Mouse (Mus musculus) left cerebral cortex, adult 2 months (tissue): ENCODE measurements at regions not wholly inside any gene's neighbourhood (a gene's known extent, or its start where the extent isn't known, plus 50 kb on each side); places are given as distances from the start of the nearest gene placed in this dataset.

Experiments
- DNase-seq, 2 experiments: peaks; one replicate each; pipeline ENCODE4 v3.0.0; 2021 to 2022; ENCODE audit warnings: low spot score in 2 of 2, mixed read lengths in 1 of 2; ENCODE audit errors: extremely low spot score in 1 of 2
- H3K27ac ChIP-seq: fragments of 200-600 bp; 2 replicates; pipeline ENCODE4 v1.8.1; 2022
- H3K4me3 ChIP-seq: fragments of 200-600 bp; 2 replicates; pipeline ENCODE4 v1.8.1; 2022
- CTCF ChIP-seq: fragments of 200-600 bp; IDR thresholded peaks from 2 replicates; pipeline ENCODE4 v1.8.1; 2022; ENCODE audit warnings: antibody characterized with exemption, mild to moderate bottlenecking, moderate library complexity
- intact Hi-C: fragments of 180-260 bp; cut with DNase I; formaldehyde crosslinking; loops from one replicate; pipeline ENCODE4 v1.15.1; 2025

DNA sequence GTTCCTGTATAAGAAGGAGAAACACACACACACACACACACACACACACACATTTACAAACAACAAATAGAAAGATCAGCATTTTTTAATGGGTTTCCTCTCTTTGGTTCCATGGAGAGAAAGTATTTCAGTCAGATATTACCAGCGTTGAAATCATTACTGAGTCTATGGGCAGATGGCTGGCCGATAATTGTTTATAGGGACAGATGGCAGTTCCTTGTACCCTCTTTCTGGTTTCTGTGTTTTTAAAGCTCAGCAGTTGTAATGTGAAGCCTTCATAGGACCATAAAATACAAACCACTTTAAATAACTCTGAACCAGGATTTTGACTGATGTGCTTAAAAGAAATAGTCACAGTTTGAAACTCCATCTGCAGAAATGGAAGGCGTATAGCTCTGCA lies 487.5 kb upstream of the Cypt14 start:
- intact Hi-C loops = no loop called here
- TF ChIP-seq CTCF = no peak
- DNase-seq = no peak

DNA sequence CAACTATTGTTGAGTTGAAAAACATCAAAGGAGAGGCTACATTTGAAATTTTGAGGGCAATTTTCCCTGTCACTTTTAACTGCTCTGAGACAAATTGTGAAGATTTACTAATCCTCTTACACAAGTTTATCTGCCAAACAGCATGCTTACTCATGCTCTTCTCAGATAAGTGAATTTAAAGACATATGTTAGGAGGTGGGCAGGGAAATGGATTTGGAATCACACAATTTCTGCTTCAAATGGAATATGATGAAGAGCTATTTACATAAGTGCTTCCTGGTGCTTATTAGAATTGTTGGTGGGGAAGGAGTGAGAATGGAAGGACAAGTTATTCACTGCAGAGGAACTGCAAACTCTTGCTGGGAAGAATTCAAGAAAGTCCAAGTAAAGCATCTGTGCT lies 473.2 kb upstream of the Cypt14 start:
- intact Hi-C loops = loop anchor here (10.0 kb wide), 1 partner anchor 1522 kb away; no protein-coding TSS in a partner anchor
- Histone ChIP-seq H3K4me3 (no peak overlapping the region), H3K27ac (no peak overlapping the region)
- TF ChIP-seq CTCF = no peak
- no peak for DNase-seq

More for the DNA sequence above, 487.5 kb upstream of the Cypt14 start:
- Histone ChIP-seq H3K4me3 (no peak overlapping the region), H3K27ac (no peak overlapping the region)
